Mouse (Mus musculus) stomach, postnatal 0 days (tissue): ENCODE results near the gene Ralgapa1.

Experiments used
- CTCF ChIP-seq: IDR thresholded peaks from 2 replicates; pipeline ENCODE4 v1.5.1; 2016; ENCODE audit warnings: antibody characterized with exemption, low read depth, mild to moderate bottlenecking, moderate library complexity
- EP300 ChIP-seq: optimal IDR thresholded peaks from 2 replicates; pipeline ENCODE3; 2016; ENCODE audit warnings: antibody characterized with exemption

GRCm38 (mm10) chr12:55564187-55564963, 256.6 kb downstream of the Ralgapa1 start:
- TF ChIP-seq CTCF (peak; percentile 13; the same call in 1 of the 2 replicates), EP300 (no peak)
